Mouse (Mus musculus): ENCODE measurements at regions not wholly inside any gene's neighbourhood (a gene's known extent, or its start where the extent isn't known, plus 50 kb on each side); places are given as distances from the start of the nearest gene placed in this dataset.

- DNase-seq, result peak; percentile 3
Observed at GRCm38 (mm10) chr5:79679051-79679450, 1340.9 kb upstream of the Adgrl3 start.

- no peak for DNase-seq
Observed at GRCm38 (mm10) chr5:79680321-79680720, 1339.6 kb upstream of the Adgrl3 start.

- no peak for DNase-seq
Observed at GRCm38 (mm10) chr5:79706631-79707030, 1313.3 kb upstream of the Adgrl3 start.

GRCm38 (mm10) chr5:79734885-79735284 lies 1285.1 kb upstream of the Adgrl3 start:
- DNase-seq, result no peak

- peak; percentile 73 for DNase-seq
Observed at GRCm38 (mm10) chr5:79784391-79784790, 1235.5 kb upstream of the Adgrl3 start.

- no peak for DNase-seq
Observed at GRCm38 (mm10) chr5:79826531-79826930, 1193.4 kb upstream of the Adgrl3 start.

- no peak for DNase-seq
Observed at GRCm38 (mm10) chr5:79846456-79846855, 1173.5 kb upstream of the Adgrl3 start.

- DNase-seq, result no peak
Observed at GRCm38 (mm10) chr5:79855866-79856265, 1164.1 kb upstream of the Adgrl3 start.

- no peak for DNase-seq
Observed at GRCm38 (mm10) chr5:79900713-79901112, 1119.2 kb upstream of the Adgrl3 start.

- peak; percentile 11 for DNase-seq
Observed at GRCm38 (mm10) chr5:79905341-79905740, 1114.6 kb upstream of the Adgrl3 start.

Data from retina, postnatal 1 day (tissue).